Mouse (Mus musculus): ENCODE data around the gene Xntrpc.

- TF ChIP-seq TAL1 (IDR thresholded peaks at IDR 0.05; ENCODE audit: low read length) = no peak
- no peak for TF ChIP-seq GATA1 (IDR thresholded peaks at IDR 0.05; ENCODE audit: low read length)
Measured at GRCm38 (mm10) chr7:102063891-102064290, 1.6 kb upstream of the Xntrpc start.
